Mouse (Mus musculus): ENCODE measurements around the gene Rbbp4. TPM values are rescaled to one million over a fixed set of nuclear protein-coding genes. Genes with fewer than 3 reads are reported as not detected.

Gene Rbbp4
- polyA plus RNA-seq, 1 experiment from 2014 or later: 159 TPM

- TF ChIP-seq CTCF (IDR thresholded peaks at IDR 0.05) (no peak), EP300 (IDR thresholded peaks at IDR 0.05) (no peak)
- Histone ChIP-seq H3K4me3 (ENCODE audit: low read depth, low read length) (no peak overlapping the region), H3K9me3 (ENCODE audit: low read length) (no peaks in the 10 kb centered on the region), H3K4me1 (ENCODE audit: insufficient read depth, low read depth, low read length) (no peaks in the 10 kb centered on the region), H3K36me3 (ENCODE audit: insufficient read depth, low read length) (0 out of 2 replicates have a peak, but pooled peaks cover 7% of the 10 kb centered on the region), H3K27ac (ENCODE audit: low read length) (no peak overlapping the region), H3K27me3 (replicated peaks; ENCODE audit: insufficient read depth, low read length) (no peaks in the 10 kb centered on the region), H3K9ac (replicated peaks; ENCODE audit: low read depth) (no peak overlapping the region), H3K4me2 (replicated peaks; ENCODE audit: low read depth, low read length) (no peak overlapping the region)
- WGBS: 25% methylated on average over 1 of the region's 1 CpGs
- DNase-seq (ENCODE audit: low spot score) (no peak), ATAC-seq (no peak)
Measured at GRCm38 (mm10) chr4:129304306-129304705, 30.9 kb downstream of the Rbbp4 start.

- Histone ChIP-seq H3K9ac (replicated peaks; ENCODE audit: low read depth) (no peak overlapping the region), H3K4me2 (replicated peaks; ENCODE audit: low read depth, low read length) (no peak overlapping the region), H3K27ac (ENCODE audit: low read length) (no peak overlapping the region), H3K4me1 (ENCODE audit: insufficient read depth, low read depth, low read length) (no peaks in the 10 kb centered on the region), H3K9me3 (ENCODE audit: low read length) (no peaks in the 10 kb centered on the region), H3K27me3 (replicated peaks; ENCODE audit: insufficient read depth, low read length) (no peaks in the 10 kb centered on the region), H3K36me3 (ENCODE audit: insufficient read depth, low read length) (0 out of 2 replicates have a peak, but pooled peaks cover 7% of the 10 kb centered on the region), H3K4me3 (ENCODE audit: low read depth, low read length) (no peak overlapping the region)
- DNase-seq (ENCODE audit: low spot score) (no peak), ATAC-seq (no peak)
- TF ChIP-seq EP300 (IDR thresholded peaks at IDR 0.05): no peak
- no peak for TF ChIP-seq CTCF (IDR thresholded peaks at IDR 0.05)
- 86% methylated on average over 9 of the region's 9 CpGs for WGBS
Measured at GRCm38 (mm10) chr4:129303816-129304215, 31.4 kb downstream of the Rbbp4 start.

GRCm38 (mm10) chr4:129303401-129303800, 31.8 kb downstream of the Rbbp4 start:
- no peaks in the 10 kb centered on the region for H3K9me3 ChIP-seq (ENCODE audit: low read length)
- no peaks in the 10 kb centered on the region for H3K27me3 ChIP-seq (replicated peaks; ENCODE audit: insufficient read depth, low read length)
- H3K4me2 ChIP-seq (replicated peaks; ENCODE audit: low read depth, low read length): no peak overlapping the region
- 0 out of 2 replicates have a peak, but pooled peaks cover 7% of the 10 kb centered on the region for H3K36me3 ChIP-seq (ENCODE audit: insufficient read depth, low read length)
- H3K4me1 ChIP-seq (ENCODE audit: insufficient read depth, low read depth, low read length): no peaks in the 10 kb centered on the region
- no peak overlapping the region for H3K4me3 ChIP-seq (ENCODE audit: low read depth, low read length)
- no peak overlapping the region for H3K27ac ChIP-seq (ENCODE audit: low read length)
- DNase-seq (ENCODE audit: low spot score) (no peak), ATAC-seq (no peak)
- no peak overlapping the region for H3K9ac ChIP-seq (replicated peaks; ENCODE audit: low read depth)
- WGBS: 76% methylated on average over 5 of the region's 5 CpGs
- no peak for TF ChIP-seq CTCF (IDR thresholded peaks at IDR 0.05)
- TF ChIP-seq EP300 (IDR thresholded peaks at IDR 0.05): no peak

- H3K36me3 ChIP-seq (ENCODE audit: insufficient read depth, low read length): no peaks in the 10 kb centered on the region
- no peak overlapping the region for H3K4me3 ChIP-seq (ENCODE audit: low read depth, low read length)
- 26% methylated on average over 10 of the region's 10 CpGs for WGBS
- DNase-seq (ENCODE audit: low spot score): no peak
- H3K4me1 ChIP-seq (ENCODE audit: insufficient read depth, low read depth, low read length): no peaks in the 10 kb centered on the region
- ATAC-seq: no peak
- no peak overlapping the region for H3K27ac ChIP-seq (ENCODE audit: low read length)
- H3K9ac ChIP-seq (replicated peaks; ENCODE audit: low read depth): no peak overlapping the region
- no peak overlapping the region for H3K4me2 ChIP-seq (replicated peaks; ENCODE audit: low read depth, low read length)
- 0 out of 2 replicates have a peak, but pooled peaks cover 1% of the 10 kb centered on the region for H3K27me3 ChIP-seq (replicated peaks; ENCODE audit: insufficient read depth, low read length)
- no peaks in the 10 kb centered on the region for H3K9me3 ChIP-seq (ENCODE audit: low read length)
- TF ChIP-seq CTCF (IDR thresholded peaks at IDR 0.05) (no peak), EP300 (IDR thresholded peaks at IDR 0.05) (no peak)
Measured at GRCm38 (mm10) chr4:129299121-129299520, 36.0 kb downstream of the Rbbp4 start.

- TF ChIP-seq CTCF (IDR thresholded peaks at IDR 0.05) (no peak), EP300 (IDR thresholded peaks at IDR 0.05) (no peak)
- Histone ChIP-seq H3K4me3 (ENCODE audit: low read depth, low read length) (no peak overlapping the region), H3K36me3 (ENCODE audit: insufficient read depth, low read length) (no peaks in the 10 kb centered on the region), H3K27ac (ENCODE audit: low read length) (no peak overlapping the region), H3K4me2 (replicated peaks; ENCODE audit: low read depth, low read length) (no peak overlapping the region), H3K9me3 (ENCODE audit: low read length) (no peaks in the 10 kb centered on the region), H3K9ac (replicated peaks; ENCODE audit: low read depth) (no peak overlapping the region), H3K27me3 (replicated peaks; ENCODE audit: insufficient read depth, low read length) (0 out of 2 replicates have a peak, but pooled peaks cover 3% of the 10 kb centered on the region), H3K4me1 (ENCODE audit: insufficient read depth, low read depth, low read length) (no peaks in the 10 kb centered on the region)
- peak; percentile 57 for DNase-seq (ENCODE audit: low spot score)
- WGBS: 42% methylated on average over 4 of the region's 4 CpGs
- peak; percentile 60 for ATAC-seq
Measured at GRCm38 (mm10) chr4:129297724-129298123, 37.4 kb downstream of the Rbbp4 start.

GRCm38 (mm10) chr4:129296066-129296465, 39.1 kb downstream of the Rbbp4 start:
- Histone ChIP-seq H3K4me1 (ENCODE audit: insufficient read depth, low read depth, low read length) (no peaks in the 10 kb centered on the region), H3K27me3 (replicated peaks; ENCODE audit: insufficient read depth, low read length) (0 out of 2 replicates have a peak, but pooled peaks cover 3% of the 10 kb centered on the region), H3K4me3 (ENCODE audit: low read depth, low read length) (no peak overlapping the region), H3K36me3 (ENCODE audit: insufficient read depth, low read length) (no peaks in the 10 kb centered on the region), H3K4me2 (replicated peaks; ENCODE audit: low read depth, low read length) (no peak overlapping the region), H3K9ac (replicated peaks; ENCODE audit: low read depth) (no peak overlapping the region), H3K9me3 (ENCODE audit: low read length) (no peaks in the 10 kb centered on the region), H3K27ac (ENCODE audit: low read length) (no peak overlapping the region)
- 62% methylated on average over 7 of the region's 7 CpGs for WGBS
- ATAC-seq: no peak
- TF ChIP-seq EP300 (IDR thresholded peaks at IDR 0.05) (no peak), CTCF (IDR thresholded peaks at IDR 0.05) (no peak)
- DNase-seq (ENCODE audit: low spot score): no peak

- TF ChIP-seq EP300 (IDR thresholded peaks at IDR 0.05): no peak
- no peak for TF ChIP-seq CTCF (IDR thresholded peaks at IDR 0.05)
- H3K27ac ChIP-seq (ENCODE audit: low read length): no peak overlapping the region
- 0 out of 2 replicates have a peak, but pooled peaks cover 3% of the 10 kb centered on the region for H3K27me3 ChIP-seq (replicated peaks; ENCODE audit: insufficient read depth, low read length)
- no peak overlapping the region for H3K4me2 ChIP-seq (replicated peaks; ENCODE audit: low read depth, low read length)
- H3K4me1 ChIP-seq (ENCODE audit: insufficient read depth, low read depth, low read length): no peaks in the 10 kb centered on the region
- ATAC-seq: no peak
- H3K4me3 ChIP-seq (ENCODE audit: low read depth, low read length): no peak overlapping the region
- WGBS: 16% methylated on average over 2 of the region's 2 CpGs
- DNase-seq (ENCODE audit: low spot score): no peak
- no peaks in the 10 kb centered on the region for H3K36me3 ChIP-seq (ENCODE audit: insufficient read depth, low read length)
- no peaks in the 10 kb centered on the region for H3K9me3 ChIP-seq (ENCODE audit: low read length)
- no peak overlapping the region for H3K9ac ChIP-seq (replicated peaks; ENCODE audit: low read depth)
Measured at GRCm38 (mm10) chr4:129295188-129295587, 40.0 kb downstream of the Rbbp4 start.

All from lung, postnatal 0 days (tissue).